Mouse (Mus musculus): ENCODE measurements at regions not wholly inside any gene's neighbourhood (a gene's known extent, or its start where the extent isn't known, plus 50 kb on each side); places are given as distances from the start of the nearest gene placed in this dataset.

DNA sequence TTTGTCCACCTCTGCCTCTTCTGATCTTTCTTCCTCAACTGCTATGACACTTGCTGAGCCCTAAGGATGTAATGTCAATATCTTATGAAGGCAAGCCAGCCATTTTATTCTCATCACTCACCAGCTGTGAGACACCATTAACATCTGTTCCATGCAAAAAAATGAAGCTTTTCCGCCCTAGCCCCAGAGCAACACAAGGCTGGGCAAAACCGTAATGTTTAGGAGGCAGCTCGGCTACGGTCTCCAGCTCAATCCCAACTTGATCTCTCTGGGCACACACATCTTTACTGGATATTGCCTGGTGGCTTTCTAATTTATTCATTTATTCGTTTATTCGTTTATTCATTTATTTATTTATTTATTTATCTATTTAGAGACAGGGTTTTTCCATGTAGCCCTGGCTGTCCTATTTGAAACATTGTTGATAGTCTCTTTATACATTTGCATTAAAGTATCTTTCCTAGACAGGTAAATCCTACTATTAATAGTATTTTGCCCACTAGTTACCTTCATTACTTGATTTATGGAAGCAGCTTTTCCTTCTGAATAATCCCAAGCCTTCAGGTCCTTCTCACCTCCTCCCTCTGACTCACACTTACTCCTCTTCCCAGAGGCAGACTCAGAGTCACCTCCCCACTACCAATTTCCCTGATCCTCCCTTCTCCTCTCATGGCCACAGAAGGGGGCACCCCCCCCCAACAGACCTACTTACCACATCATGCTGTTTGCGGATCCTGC is 99.9 kb upstream of the Cpm start:
- in situ Hi-C loops (cut with MseI, MboI), result no loop called here

- in situ Hi-C loops (cut with MseI, MboI), result no loop called here
These were observed 100.6 kb upstream of the Cpm start for GRCm38 (mm10) chr10:117528575-117529268.

DNA sequence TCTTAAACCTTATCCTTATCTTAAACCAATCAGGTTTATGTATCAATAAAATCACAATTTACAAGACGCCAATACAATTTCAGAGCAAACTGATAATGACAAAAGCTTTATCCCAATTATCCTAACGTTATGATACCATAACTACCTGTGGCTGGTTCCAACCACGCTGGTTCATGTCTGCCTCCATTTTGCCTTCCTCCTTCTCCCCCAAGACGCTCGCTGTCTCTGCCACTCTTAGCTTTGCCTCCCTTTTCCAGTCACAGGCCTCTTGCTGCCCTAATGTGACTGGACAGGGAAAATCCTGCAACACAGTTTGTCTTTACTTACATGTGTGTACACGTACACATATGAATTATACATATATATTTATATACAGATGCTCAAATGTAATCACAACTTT is 101.3 kb upstream of the Cpm start:
- in situ Hi-C loops (cut with MseI, MboI), result no loop called here

- in situ Hi-C loops (cut with MseI, MboI), result no loop called here
These were observed 102.1 kb upstream of the Cpm start for GRCm38 (mm10) chr10:117527243-117527642.

DNA sequence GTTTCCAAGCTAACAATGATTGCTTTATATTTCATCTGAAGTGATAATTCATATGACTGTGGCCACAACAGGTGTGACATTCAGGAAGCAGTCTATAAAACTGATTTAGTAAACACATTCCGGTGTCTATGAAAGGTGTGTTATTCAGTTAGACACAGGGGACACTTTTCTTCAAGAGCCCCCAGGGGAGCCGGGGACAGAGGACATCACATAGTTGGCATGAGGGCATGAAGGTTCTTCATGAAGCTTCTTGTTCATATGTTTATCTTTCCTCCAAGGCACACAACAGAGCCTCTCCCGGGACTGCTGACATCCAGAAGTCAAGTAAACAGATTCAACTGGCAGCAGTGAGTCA is 102.5 kb upstream of the Cpm start:
- in situ Hi-C loops (cut with MseI, MboI), result no loop called here

GRCm38 (mm10) chr10:117526008-117526833 is 103.1 kb upstream of the Cpm start:
- in situ Hi-C loops (cut with MseI, MboI), result no loop called here

GRCm38 (mm10) chr10:117525608-117526007 is 103.7 kb upstream of the Cpm start:
- in situ Hi-C loops (cut with MseI, MboI), result no loop called here

DNA sequence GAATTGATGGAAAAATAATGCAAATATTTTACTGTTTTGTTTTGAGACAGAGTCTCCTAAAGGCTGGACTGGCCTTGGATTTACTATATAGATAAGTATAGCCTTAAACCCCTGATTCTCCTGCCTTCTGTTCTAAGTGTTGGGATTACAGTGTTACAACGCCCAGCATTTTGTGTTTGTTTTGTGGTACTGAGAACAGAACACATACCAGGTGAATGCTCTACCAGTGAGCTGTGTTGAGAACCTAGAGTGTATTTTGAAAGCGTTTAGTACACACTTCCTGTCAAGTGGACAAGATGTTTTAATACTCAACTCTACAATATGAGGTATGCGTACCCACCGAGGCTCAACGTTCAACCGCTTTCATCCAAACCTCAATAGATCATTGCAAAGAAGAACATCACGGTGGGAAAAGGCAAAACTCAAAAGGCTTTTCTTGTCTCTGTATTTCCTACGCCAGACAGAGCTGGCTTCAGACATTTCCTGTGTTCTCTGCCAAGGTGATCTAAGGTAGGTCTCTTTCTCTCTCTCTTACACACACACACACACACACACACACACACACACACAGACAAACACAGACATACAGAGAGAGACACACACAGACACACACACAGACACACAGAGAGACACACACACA is 104.3 kb upstream of the Cpm start:
- in situ Hi-C loops (cut with MseI, MboI), result no loop called here

DNA sequence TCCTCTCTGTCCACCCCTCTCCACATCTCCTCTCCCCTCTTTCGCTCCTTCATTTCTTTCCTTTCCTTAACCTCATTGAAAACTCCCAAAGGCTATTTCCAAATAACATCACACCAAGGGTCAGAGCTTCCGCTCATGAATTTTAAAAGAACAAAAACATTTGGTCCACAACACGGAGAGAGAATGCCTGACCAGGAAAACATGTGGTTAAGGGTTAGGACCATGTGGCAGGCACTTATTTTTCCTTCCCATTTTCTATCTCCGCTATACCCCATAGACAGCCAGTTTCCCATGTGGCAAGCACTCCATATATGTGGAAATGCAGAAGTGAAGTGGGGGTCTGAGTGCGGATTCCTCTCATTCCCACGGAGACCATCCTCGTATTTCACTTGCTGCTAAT is 105.2 kb upstream of the Cpm start:
- in situ Hi-C loops (cut with MseI, MboI), result no loop called here

GRCm38 (mm10) chr10:117522906-117523829 is 106.1 kb upstream of the Cpm start:
- in situ Hi-C loops (cut with MseI, MboI), result no loop called here

DNA sequence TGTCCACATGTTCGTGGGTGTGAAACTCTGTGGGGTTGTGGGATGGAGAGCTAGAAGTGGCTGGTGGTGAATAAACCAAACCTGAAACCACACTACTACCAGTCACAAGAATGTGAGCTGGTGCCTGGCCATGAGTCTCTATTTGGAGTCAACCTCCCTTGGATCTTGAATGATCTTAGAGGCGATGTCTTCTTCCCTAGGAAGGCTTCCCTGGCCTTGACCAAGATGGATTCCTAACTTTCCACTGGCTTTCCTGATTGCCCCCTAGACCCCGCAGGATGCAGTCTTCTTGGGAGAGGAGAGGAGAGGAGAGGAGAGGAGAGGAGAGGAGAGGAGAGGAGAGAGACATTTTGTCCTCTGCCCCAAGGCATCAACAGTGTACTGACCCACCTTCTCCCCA is 106.9 kb upstream of the Cpm start:
- in situ Hi-C loops (cut with MseI, MboI), result no loop called here

DNA sequence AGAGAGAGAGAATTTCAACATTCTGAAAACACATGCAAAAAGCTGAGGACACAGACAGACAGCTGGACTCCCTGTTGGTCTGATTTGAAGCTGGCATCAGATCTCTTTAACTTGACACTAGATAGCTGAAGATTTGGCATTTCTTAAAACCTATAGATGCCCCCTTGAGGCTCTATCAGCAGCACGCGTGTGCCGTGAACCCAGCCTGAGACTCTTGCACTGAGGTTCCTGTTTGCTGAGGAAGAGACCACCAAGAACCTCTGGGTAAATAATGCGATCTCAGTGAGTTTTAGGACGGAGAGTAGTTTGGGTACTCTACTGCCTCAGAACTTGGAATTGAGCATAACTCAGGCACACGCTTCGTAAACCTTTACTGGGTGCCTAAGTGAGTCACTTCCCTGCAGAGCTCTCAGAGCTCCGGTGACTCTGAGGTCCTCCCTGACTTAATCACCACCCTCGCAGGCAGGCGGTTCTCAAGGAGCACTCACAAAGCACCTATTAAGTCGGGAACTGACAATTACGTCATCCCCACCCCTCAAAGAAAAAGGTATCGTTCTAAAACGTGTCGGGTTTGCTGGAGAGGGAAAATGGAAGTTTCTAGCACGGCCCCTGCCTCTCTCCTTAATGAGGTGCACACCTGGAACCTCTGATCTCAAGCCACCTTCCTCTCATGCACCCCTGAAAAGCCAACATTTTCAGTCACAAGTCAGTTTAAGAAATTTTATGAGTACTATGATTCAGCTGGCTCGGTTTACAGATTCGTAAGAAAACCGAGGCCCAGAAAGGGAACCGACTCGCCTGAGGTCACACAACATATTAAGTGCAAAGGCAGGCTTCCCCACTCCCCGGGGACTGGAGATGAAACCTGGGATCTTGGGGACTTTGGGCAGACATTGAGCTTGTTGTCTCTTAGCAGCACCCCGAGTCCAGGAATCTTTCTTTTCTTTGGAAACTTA is 107.7 kb upstream of the Cpm start:
- in situ Hi-C loops (cut with MseI, MboI), result no loop called here

GRCm38 (mm10) chr10:117520536-117521314 is 108.6 kb upstream of the Cpm start:
- in situ Hi-C loops (cut with MseI, MboI), result no loop called here

GRCm38 (mm10) chr10:117519670-117520535 is 109.4 kb upstream of the Cpm start:
- in situ Hi-C loops (cut with MseI, MboI), result loop anchor here in 1 of 2 experiments (5.0 kb wide), 1 partner anchor 157 kb away; no protein-coding TSS in a partner anchor

- in situ Hi-C loops (cut with MseI, MboI), result loop anchor here in 1 of 2 experiments (5.0 kb wide), 1 partner anchor 158 kb away; no protein-coding TSS in a partner anchor
These were observed 110.3 kb upstream of the Cpm start for GRCm38 (mm10) chr10:117518793-117519669.

Data from mouse trophoblast stem cell (cell line).